Mouse (Mus musculus): ENCODE measurements around the gene Olfr871. TPM values are rescaled to one million over a fixed set of nuclear protein-coding genes. Genes with fewer than 3 reads are reported as not detected.

Olfr871 gene
- polyA plus RNA-seq (2012; ENCODE audit: low replicate concordance), result not detected in 2 replicates

DNA sequence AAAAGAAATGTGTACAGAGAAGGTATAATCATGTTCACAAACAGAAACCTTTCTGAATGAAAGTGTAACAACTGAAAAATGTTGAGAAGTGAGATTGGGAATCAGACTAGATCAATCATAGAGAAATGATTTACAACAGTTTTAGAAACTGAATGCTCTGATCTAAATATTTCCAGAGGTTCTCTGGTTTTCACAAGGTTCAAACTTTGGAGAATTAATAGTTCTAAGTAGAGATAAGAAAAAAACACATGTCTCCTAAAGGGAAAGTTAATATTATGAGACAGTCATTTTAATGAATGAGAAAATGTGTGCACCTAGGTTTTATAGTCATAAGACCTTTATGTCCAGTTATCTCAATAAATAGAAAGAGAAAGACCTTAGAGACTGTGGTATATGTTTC is at the start of gene Olfr871:
Gene Olfr871, plus strand, starts transcription at position 301 of the 400 bp plus-strand sequence.

GRCm38 (mm10) chr9:20173957-20174356 is 38.0 kb upstream of the Olfr871 start, which contains the start of gene Olfr870:
Gene Olfr870, minus strand, starts transcription at chr9:20174057.

GRCm38 (mm10) chr9:20236819-20237218 is 24.8 kb downstream of the Olfr871 start, which contains the start of gene Olfr872:
Gene Olfr872, plus strand, starts transcription at chr9:20237119.

Other genes with a start within 250 kb of the Olfr871 start
- not detected in 2 replicates for gene Olfr866, start 184.2 kb upstream of the Olfr871 start, polyA plus RNA-seq (2012; ENCODE audit: low replicate concordance)
- gene Olfr867, start 154.6 kb upstream of the Olfr871 start, polyA plus RNA-seq (2012; ENCODE audit: low replicate concordance), result not detected in 2 replicates
- not detected in 2 replicates for gene Olfr868, start 113.6 kb upstream of the Olfr871 start, polyA plus RNA-seq (2012; ENCODE audit: low replicate concordance)
- not detected in 2 replicates for gene Olfr869, start 83.2 kb upstream of the Olfr871 start, polyA plus RNA-seq (2012; ENCODE audit: low replicate concordance)
- gene Olfr870, start 38.1 kb upstream of the Olfr871 start, polyA plus RNA-seq (2012; ENCODE audit: low replicate concordance), result not detected in 2 replicates
- gene Olfr872, start 24.9 kb downstream of the Olfr871 start, polyA plus RNA-seq (2012; ENCODE audit: low replicate concordance), result not detected in 2 replicates
- not detected in 2 replicates for gene Olfr39, start 70.1 kb downstream of the Olfr871 start, polyA plus RNA-seq (2012; ENCODE audit: low replicate concordance)
- gene Olfr873, start 86.3 kb downstream of the Olfr871 start, polyA plus RNA-seq (2012; ENCODE audit: low replicate concordance), result not detected in 2 replicates
- not detected in 2 replicates for gene Olfr18, start 123.9 kb downstream of the Olfr871 start, polyA plus RNA-seq (2012; ENCODE audit: low replicate concordance)
- gene Zfp560, start 173.0 kb downstream of the Olfr871 start, polyA plus RNA-seq (2012; ENCODE audit: low replicate concordance), result 0.25 and 1.2 TPM in 2 replicates
- 0.29 and 0.77 TPM in 2 replicates for gene Zfp26, start 248.0 kb downstream of the Olfr871 start, polyA plus RNA-seq (2012; ENCODE audit: low replicate concordance)